Mouse (Mus musculus) olfactory bulb, adult 2 months (tissue): Measurements from ENCODE around the gene Mpc2.

ENCODE experiments used
- CTCF ChIP-seq: fragments of 200-500 bp; IDR thresholded peaks from 2 replicates; pipeline ENCODE4 v1.5.1; 2012; ENCODE audit warnings: low read depth, mild to moderate bottlenecking, low read length, moderate library complexity; ENCODE audit not compliant: insufficient read depth
- POLR2A ChIP-seq: fragments of 200-500 bp; IDR thresholded peaks from 2 replicates; pipeline ENCODE4 v1.6.1; 2012; ENCODE audit warnings: mild to moderate bottlenecking, low read depth, low read length, moderate library complexity; ENCODE audit not compliant: insufficient read depth

DNA sequence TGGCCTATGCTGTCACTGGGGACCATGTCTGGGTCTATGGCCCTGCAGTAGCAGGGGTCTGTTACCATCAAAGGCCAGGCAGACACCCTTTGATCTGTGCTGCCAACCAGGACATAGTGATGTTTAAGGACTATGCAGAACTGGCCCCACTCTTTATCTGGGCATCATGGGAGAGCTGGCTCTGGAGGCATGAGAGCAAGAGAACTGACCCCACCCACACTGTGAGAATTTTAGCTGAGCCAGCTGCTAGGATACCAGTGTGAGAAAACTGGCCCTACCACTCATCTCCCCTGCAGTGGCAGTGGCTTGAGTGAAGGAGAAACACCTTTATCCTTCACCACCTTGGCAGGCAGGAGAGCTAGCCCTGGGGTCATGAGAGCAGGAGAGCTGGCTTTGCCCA, 19.2 kb upstream of the Mpc2 start:
- TF ChIP-seq POLR2A (no peak), CTCF (no peak)
